In the genomic region with DNA sequence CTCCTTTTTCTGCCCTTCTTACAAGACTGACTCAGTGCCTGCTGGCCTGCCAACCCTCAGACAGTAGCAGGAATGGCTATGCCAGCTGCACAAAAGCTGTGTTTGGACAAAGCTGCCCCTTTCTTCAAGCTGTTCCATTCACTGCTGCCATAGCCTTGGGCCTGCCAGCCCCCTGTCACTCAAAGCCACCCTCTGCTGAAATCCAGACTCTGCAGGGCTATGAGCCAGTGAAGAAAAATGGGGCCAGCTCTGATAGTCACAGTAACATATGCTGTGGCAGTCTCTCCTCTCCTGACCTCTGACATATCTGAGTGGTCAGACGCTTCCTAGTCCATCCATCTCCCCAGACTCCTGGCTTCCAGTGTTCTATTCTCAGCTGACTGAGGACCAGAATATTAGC, we compare ENCODE assay signal across 9 mouse cellular contexts.
A peak's percentile ranks its signal among the peaks of the same experiment; 100 is the strongest.
DNase-seq lines count a peak whose midpoint lies in the region; ATAC-seq lines count a peak whose summit lies in the region.
"Had no signal": no experiment of that assay in that cellular context is flagged by ENCODE, and none has a peak within 500 bp of the region (broad histone marks: within the 10 kb centered on the region; RNA-seq: fewer than 3 reads in every experiment).

No protein-coding gene starts in this region.

- H3K4me1 ChIP-seq in forebrain, embryonic 14.5 days (ENCODE audit: control insufficient read depth, insufficient read depth, low read length): peaks cover 23% of the 10 kb centered on the region
- peaks cover 13% of the 10 kb centered on the region for H3K4me1 ChIP-seq in embryonic facial prominence, embryonic 10.5 days

- no peaks in the 10 kb centered on the region for H3K9me3 ChIP-seq in forebrain, embryonic 14.5 days (replicated peaks; ENCODE audit: control insufficient read depth, low read length)
- no peaks in the 10 kb centered on the region for H3K9me3 ChIP-seq in embryonic facial prominence, embryonic 10.5 days

- H3K9ac ChIP-seq in forebrain, embryonic 14.5 days (ENCODE audit: low read length): no peak overlapping the region

- no peak overlapping the region for H3K4me2 ChIP-seq in forebrain, embryonic 14.5 days (ENCODE audit: low read length)

- peak; percentile 91 for ATAC-seq in forebrain, embryonic 14.5 days

- no peaks in the 10 kb centered on the region for H3K36me3 ChIP-seq in forebrain, embryonic 14.5 days (ENCODE audit: control insufficient read depth, insufficient read depth, low read length)
- H3K36me3 ChIP-seq in embryonic facial prominence, embryonic 10.5 days (replicated peaks): no peaks in the 10 kb centered on the region

- no peak overlapping the region for H3K4me3 ChIP-seq in forebrain, embryonic 14.5 days (ENCODE audit: low read depth, low read length)
- H3K4me3 ChIP-seq in embryonic facial prominence, embryonic 10.5 days: no peak overlapping the region

- no peaks in the 10 kb centered on the region for H3K27me3 ChIP-seq in forebrain, embryonic 14.5 days (replicated peaks; ENCODE audit: control insufficient read depth, insufficient read depth, low read length)
- peaks cover 15% of the 10 kb centered on the region for H3K27me3 ChIP-seq in embryonic facial prominence, embryonic 10.5 days (replicated peaks; ENCODE audit: low read depth, poor library complexity, severe bottlenecking)

- WGBS in forebrain, embryonic 14.5 days: 36% methylated on average over 1 of the region's 1 CpGs
- 34% methylated on average over 1 of the region's 1 CpGs for whole genome bisulfite sequencing in embryonic facial prominence, embryonic 10.5 days

- peak overlapping the region; percentile 48; the same call in 1 of the 2 replicates for H3K27ac ChIP-seq in forebrain, embryonic 14.5 days (ENCODE audit: low read depth, low read length)
- H3K27ac ChIP-seq in embryonic facial prominence, embryonic 10.5 days (replicated peaks): no peak overlapping the region
- H3K27ac ChIP-seq: kidney, postnatal 0 days had no signal

- peak; percentile 41 for DNase-seq in layer of hippocampus, adult 11-12 months (ENCODE audit: low spot score)
- DNase-seq in layer of hippocampus, adult 9-10 months (ENCODE audit: low spot score): no peak
- peak; percentile 94 for DNase-seq in forebrain, embryonic 14.5 days (ENCODE audit: low spot score)
- DNase-seq in layer of hippocampus, postnatal 36 days: peak; percentile 45 to 64
- peak; percentile 53 for DNase-seq in right cerebral cortex, postnatal 4 days
- DNase-seq in kidney, postnatal 4 days: no peak
- DNase-seq in embryonic facial prominence, embryonic 10.5 days (ENCODE audit: low spot score): no peak
- no peak for DNase-seq in urinary bladder, postnatal 10 days (ENCODE audit: low spot score)

Comparison
In these comparisons a context has a peak if more than half of its experiments do, and no peak if none do; other contexts are left out.
1. DNase-seq: peak in layer of hippocampus, adult 11-12 months (single experiment), forebrain, embryonic 14.5 days (single experiment), layer of hippocampus, postnatal 36 days (2 of 2) and right cerebral cortex, postnatal 4 days (single experiment); none in layer of hippocampus, adult 9-10 months (single experiment), kidney, postnatal 4 days (0 of 2), embryonic facial prominence, embryonic 10.5 days (single experiment) and urinary bladder, postnatal 10 days (single experiment).